Mouse (Mus musculus): ENCODE data around the gene Hoxa10. TPM values are rescaled to one million over a fixed set of nuclear protein-coding genes. Genes with fewer than 3 reads are reported as not detected.

Gene Hoxa10
- polyA plus RNA-seq (2012; rRNA removed) (0.04 and 0.19 TPM in 2 replicates), polyA plus RNA-seq (2014; fragmentation: Nextera tagmentation; extraction: Ambion mirVana) (0.14 TPM in 1 of 2 replicates, not detected in the other)

- H3K4me3 ChIP-seq (ENCODE audit: insufficient read depth in 1 of 2, low read depth in 2 of 2, low read length in 2 of 2) = no peak within 1 kb of the TSS
- DNase-seq (ENCODE audit: low read depth in 3 of 3, low spot score in 3 of 3) (peak in 2 of 3 experiments; percentile 12 to 22), ATAC-seq (ENCODE audit: insufficient read depth) (no peak)
- H3K27me3 ChIP-seq (ENCODE audit: control insufficient read depth, insufficient read depth, low read length) = peaks cover 100% of the 10 kb centered on the region
- no peaks in the 10 kb centered on the region for H3K9me3 ChIP-seq (ENCODE audit: control insufficient read depth, low read length)
- H3K4me1 ChIP-seq (replicated peaks; ENCODE audit: control insufficient read depth in 2 of 2, insufficient read depth in 2 of 2, low read length in 1 of 2) = no peaks in the 10 kb centered on the region
- no peaks in the 10 kb centered on the region for H3K36me3 ChIP-seq (replicated peaks; ENCODE audit: control insufficient read depth, insufficient read depth, low read depth)
- no peak within 1 kb of the TSS for H3K4me2 ChIP-seq (ENCODE audit: low read depth)
- TF ChIP-seq CTCF (IDR thresholded peaks at IDR 0.05; ENCODE audit: low read depth) (peak; percentile 79), EP300 (IDR thresholded peaks at IDR 0.05; ENCODE audit: low read depth) (no peak)
- 2% methylated on average over 35 of the region's 35 CpGs for WGBS (ENCODE audit: insufficient replicate concordance)
- no peak within 1 kb of the TSS for H3K9ac ChIP-seq (replicated peaks)
- H3K27ac ChIP-seq = no peak within 1 kb of the TSS
Observed at GRCm38 (mm10) chr6:52240389-52241000, at the start of gene Hoxa10. Gene Hoxa10, minus strand, starts transcription at chr6:52240854.

- no peak overlapping the region for H3K4me3 ChIP-seq (ENCODE audit: insufficient read depth in 1 of 2, low read depth in 2 of 2, low read length in 2 of 2)
- no peak overlapping the region for H3K9ac ChIP-seq (replicated peaks)
- H3K36me3 ChIP-seq (replicated peaks; ENCODE audit: control insufficient read depth, insufficient read depth, low read depth) = no peaks in the 10 kb centered on the region
- no peaks in the 10 kb centered on the region for H3K4me1 ChIP-seq (replicated peaks; ENCODE audit: control insufficient read depth in 2 of 2, insufficient read depth in 2 of 2, low read length in 1 of 2)
- no peak overlapping the region for H3K27ac ChIP-seq
- H3K27me3 ChIP-seq (ENCODE audit: control insufficient read depth, insufficient read depth, low read length) = peaks cover 36% of the 10 kb centered on the region
- no peak for ATAC-seq (ENCODE audit: insufficient read depth)
- TF ChIP-seq EP300 (IDR thresholded peaks at IDR 0.05; ENCODE audit: low read depth) (no peak), CTCF (IDR thresholded peaks at IDR 0.05; ENCODE audit: low read depth) (no peak)
- 15% methylated on average over 12 of the region's 12 CpGs for WGBS (ENCODE audit: insufficient replicate concordance)
- no peak overlapping the region for H3K4me2 ChIP-seq (ENCODE audit: low read depth)
- DNase-seq (ENCODE audit: low read depth in 3 of 3, low spot score in 3 of 3) = no peak
- H3K9me3 ChIP-seq (ENCODE audit: control insufficient read depth, low read length) = no peaks in the 10 kb centered on the region
Observed at GRCm38 (mm10) chr6:52290186-52290585, 49.5 kb upstream of the Hoxa10 start.

- TF ChIP-seq EP300 (IDR thresholded peaks at IDR 0.05; ENCODE audit: low read depth) (no peak), CTCF (IDR thresholded peaks at IDR 0.05; ENCODE audit: low read depth) (no peak)
- no peak for ATAC-seq (ENCODE audit: insufficient read depth)
- 72% methylated on average over 5 of the region's 5 CpGs for WGBS (ENCODE audit: insufficient replicate concordance)
- no peaks in the 10 kb centered on the region for H3K36me3 ChIP-seq (replicated peaks; ENCODE audit: control insufficient read depth, insufficient read depth, low read depth)
- H3K27ac ChIP-seq = no peak overlapping the region
- no peak for DNase-seq (ENCODE audit: low read depth in 3 of 3, low spot score in 3 of 3)
- no peaks in the 10 kb centered on the region for H3K9me3 ChIP-seq (ENCODE audit: control insufficient read depth, low read length)
- no peak overlapping the region for H3K4me3 ChIP-seq (ENCODE audit: insufficient read depth in 1 of 2, low read depth in 2 of 2, low read length in 2 of 2)
- no peak overlapping the region for H3K4me2 ChIP-seq (ENCODE audit: low read depth)
- H3K27me3 ChIP-seq (ENCODE audit: control insufficient read depth, insufficient read depth, low read length) = no peaks in the 10 kb centered on the region; the same call in 1 of the 2 replicates
- H3K4me1 ChIP-seq (replicated peaks; ENCODE audit: control insufficient read depth in 2 of 2, insufficient read depth in 2 of 2, low read length in 1 of 2) = no peaks in the 10 kb centered on the region
- no peak overlapping the region for H3K9ac ChIP-seq (replicated peaks)
Observed at GRCm38 (mm10) chr6:52283896-52284295, 43.2 kb upstream of the Hoxa10 start.

DNA sequence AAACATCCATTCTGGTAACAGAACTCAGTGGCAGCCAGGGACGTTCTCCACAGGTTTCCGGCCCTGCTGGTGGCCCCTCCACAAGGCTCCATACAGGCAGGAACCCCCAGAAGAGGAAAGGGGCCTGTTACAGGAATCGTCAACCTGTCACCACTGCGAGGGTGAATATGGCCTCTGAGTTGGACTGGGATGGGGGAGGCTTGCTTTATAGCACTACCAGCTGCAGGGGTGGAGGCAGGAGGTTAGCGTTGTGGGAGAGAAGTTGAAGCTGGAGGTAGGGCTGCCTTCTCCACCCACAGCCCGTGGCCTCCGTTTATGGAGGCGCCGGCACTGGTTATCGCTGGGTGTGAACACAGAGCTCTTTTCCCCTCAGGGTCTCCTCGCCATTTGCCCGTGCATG lies 40.4 kb upstream of the Hoxa10 start:
- 46% methylated on average over 12 of the region's 12 CpGs for WGBS (ENCODE audit: insufficient replicate concordance)
- Histone ChIP-seq H3K9me3 (ENCODE audit: control insufficient read depth, low read length) (no peaks in the 10 kb centered on the region), H3K4me3 (ENCODE audit: insufficient read depth in 1 of 2, low read depth in 2 of 2, low read length in 2 of 2) (no peak overlapping the region), H3K36me3 (replicated peaks; ENCODE audit: control insufficient read depth, insufficient read depth, low read depth) (no peaks in the 10 kb centered on the region), H3K9ac (replicated peaks) (no peak overlapping the region), H3K4me1 (replicated peaks; ENCODE audit: control insufficient read depth in 2 of 2, insufficient read depth in 2 of 2, low read length in 1 of 2) (no peaks in the 10 kb centered on the region), H3K27ac (no peak overlapping the region), H3K4me2 (ENCODE audit: low read depth) (no peak overlapping the region), H3K27me3 (ENCODE audit: control insufficient read depth, insufficient read depth, low read length) (peaks cover 16% of the 10 kb centered on the region)
- TF ChIP-seq EP300 (IDR thresholded peaks at IDR 0.05; ENCODE audit: low read depth) (no peak), CTCF (IDR thresholded peaks at IDR 0.05; ENCODE audit: low read depth) (no peak)
- ATAC-seq (ENCODE audit: insufficient read depth) (no peak), DNase-seq (ENCODE audit: low read depth in 3 of 3, low spot score in 3 of 3) (no peak)

GRCm38 (mm10) chr6:52276920-52277319 lies 36.3 kb upstream of the Hoxa10 start:
- H3K36me3 ChIP-seq (replicated peaks; ENCODE audit: control insufficient read depth, insufficient read depth, low read depth) = no peaks in the 10 kb centered on the region
- H3K4me2 ChIP-seq (ENCODE audit: low read depth) = no peak overlapping the region
- TF ChIP-seq CTCF (IDR thresholded peaks at IDR 0.05; ENCODE audit: low read depth) = no peak
- DNase-seq (ENCODE audit: low read depth in 3 of 3, low spot score in 3 of 3) (no peak), ATAC-seq (ENCODE audit: insufficient read depth) (no peak)
- H3K9me3 ChIP-seq (ENCODE audit: control insufficient read depth, low read length) = no peaks in the 10 kb centered on the region
- H3K4me1 ChIP-seq (replicated peaks; ENCODE audit: control insufficient read depth in 2 of 2, insufficient read depth in 2 of 2, low read length in 1 of 2) = no peaks in the 10 kb centered on the region
- H3K4me3 ChIP-seq (ENCODE audit: insufficient read depth in 1 of 2, low read depth in 2 of 2, low read length in 2 of 2) = no peak overlapping the region
- H3K9ac ChIP-seq (replicated peaks) = no peak overlapping the region
- no peak overlapping the region for H3K27ac ChIP-seq
- peaks cover 56% of the 10 kb centered on the region for H3K27me3 ChIP-seq (ENCODE audit: control insufficient read depth, insufficient read depth, low read length)
- 7% methylated on average over 5 of the region's 5 CpGs for WGBS (ENCODE audit: insufficient replicate concordance)
